19 mouse cellular contexts compared by ENCODE assay signal in genomic region chr5:99633548-99633947, GRCm38 (mm10).
DNase-seq lines count a peak whose midpoint lies in the region; ATAC-seq and TF ChIP-seq lines count a peak whose summit lies in the region.
"Had no signal": no experiment of that assay in that cellular context is flagged by ENCODE, and none has a peak within 500 bp of the region (broad histone marks: within the 10 kb centered on the region; RNA-seq: fewer than 3 reads in every experiment).

No protein-coding gene starts in this region.

- peaks cover 38% of the 10 kb centered on the region for H3K4me1 ChIP-seq in heart, embryonic 12.5 days (replicated peaks)
- H3K4me1 ChIP-seq in heart, adult 2 months (ENCODE audit: control insufficient read depth, insufficient read depth, low read length) = no peaks in the 10 kb centered on the region
- no peaks in the 10 kb centered on the region for H3K4me1 ChIP-seq in stomach, embryonic 14.5 days (ENCODE audit: control insufficient read depth, insufficient read depth, low read length)
- no peaks in the 10 kb centered on the region for H3K4me1 ChIP-seq in stomach, postnatal 0 days (replicated peaks; ENCODE audit: control insufficient read depth, insufficient read depth)
- H3K4me1 ChIP-seq in liver, embryonic 16.5 days (ENCODE audit: control insufficient read depth, low read depth, low read length) = peaks cover 21% of the 10 kb centered on the region
- H3K4me1 ChIP-seq: forebrain, embryonic 13.5 days; stomach, embryonic 15.5 days had no signal

- no peaks in the 10 kb centered on the region for H3K27me3 ChIP-seq in heart, embryonic 12.5 days (replicated peaks)
- no peaks in the 10 kb centered on the region for H3K27me3 ChIP-seq in heart, adult 2 months (ENCODE audit: control insufficient read depth, insufficient read depth, low read length)
- H3K27me3 ChIP-seq in stomach, embryonic 14.5 days (ENCODE audit: control insufficient read depth, insufficient read depth, low read length) = no peaks in the 10 kb centered on the region
- H3K27me3 ChIP-seq in stomach, postnatal 0 days (ENCODE audit: control insufficient read depth, insufficient read depth, low read length) = no peaks in the 10 kb centered on the region
- H3K27me3 ChIP-seq in liver, embryonic 16.5 days (ENCODE audit: control insufficient read depth, insufficient read depth, low read depth, low read length) = no peaks in the 10 kb centered on the region
- H3K27me3 ChIP-seq: forebrain, embryonic 13.5 days; megakaryocyte, embryonic 14.5 days; stomach, embryonic 15.5 days had no signal

- 85% methylated on average over 1 of the region's 1 CpGs for WGBS in heart, embryonic 12.5 days
- 87% methylated on average over 1 of the region's 1 CpGs for WGBS in heart, adult 2 months
- 46% methylated on average over 1 of the region's 1 CpGs for WGBS in stomach, embryonic 14.5 days
- WGBS in stomach, postnatal 0 days = 55% methylated on average over 1 of the region's 1 CpGs
- 67% methylated on average over 1 of the region's 1 CpGs for WGBS in liver, embryonic 16.5 days (ENCODE audit: insufficient replicate concordance)

- H3K27ac ChIP-seq in heart, embryonic 12.5 days (ENCODE audit: poor library complexity, severe bottlenecking) = no peak overlapping the region
- H3K27ac ChIP-seq in heart, adult 2 months = no peak overlapping the region
- no peak overlapping the region for H3K27ac ChIP-seq in stomach, embryonic 14.5 days (ENCODE audit: low read length)
- no peak overlapping the region for H3K27ac ChIP-seq in stomach, postnatal 0 days (replicated peaks)
- peak overlapping the region; percentile 52 for H3K27ac ChIP-seq in liver, embryonic 16.5 days (ENCODE audit: low read length)
- H3K27ac ChIP-seq: forebrain, embryonic 13.5 days; hindbrain, embryonic 10.5 days had no signal

- no peak overlapping the region for H3K4me3 ChIP-seq in heart, embryonic 12.5 days
- H3K4me3 ChIP-seq in heart, adult 2 months = no peak overlapping the region
- no peak overlapping the region for H3K4me3 ChIP-seq in stomach, embryonic 14.5 days (ENCODE audit: low read depth, low read length)
- H3K4me3 ChIP-seq in stomach, postnatal 0 days (ENCODE audit: low read depth, low read length) = no peak overlapping the region
- no peak overlapping the region for H3K4me3 ChIP-seq in liver, embryonic 16.5 days (ENCODE audit: low read depth, low read length)
- H3K4me3 ChIP-seq: forebrain, embryonic 13.5 days; hindbrain, embryonic 10.5 days; megakaryocyte, embryonic 14.5 days; stomach, embryonic 15.5 days had no signal

- no peak for TF ChIP-seq CTCF in heart, adult 2 months (IDR thresholded peaks at IDR 0.05)
- no peak for TF ChIP-seq CTCF in stomach, postnatal 0 days (IDR thresholded peaks at IDR 0.05; ENCODE audit: low read depth)

- intact Hi-C loops in heart, adult 2 months (cut with DNase I) = no loop called here
- intact Hi-C loops in left cerebral cortex, postnatal 14 days (cut with DNase I) = no loop called here

- H3K9me3 ChIP-seq in heart, embryonic 12.5 days (replicated peaks) = no peaks in the 10 kb centered on the region
- H3K9me3 ChIP-seq in stomach, embryonic 14.5 days (ENCODE audit: control insufficient read depth, low read depth, low read length) = no peaks in the 10 kb centered on the region
- no peaks in the 10 kb centered on the region for H3K9me3 ChIP-seq in stomach, postnatal 0 days (ENCODE audit: control insufficient read depth, low read length)
- no peaks in the 10 kb centered on the region for H3K9me3 ChIP-seq in liver, embryonic 16.5 days (replicated peaks; ENCODE audit: control insufficient read depth, low read length)
- H3K9me3 ChIP-seq: forebrain, embryonic 13.5 days; hindbrain, embryonic 10.5 days; megakaryocyte, embryonic 14.5 days; stomach, embryonic 15.5 days had no signal

- no peak for TF ChIP-seq EP300 in heart, adult 2 months (IDR thresholded peaks at IDR 0.05; ENCODE audit: insufficient read depth, low read depth, low read length)
- TF ChIP-seq EP300 in stomach, postnatal 0 days (optimal IDR thresholded peaks at IDR 0.05) = no peak

- H3K4me2 ChIP-seq in heart, embryonic 12.5 days = no peak overlapping the region
- no peak overlapping the region for H3K4me2 ChIP-seq in stomach, embryonic 14.5 days (replicated peaks; ENCODE audit: low read depth, low read length)
- H3K4me2 ChIP-seq in stomach, postnatal 0 days (replicated peaks; ENCODE audit: low read depth) = no peak overlapping the region
- H3K4me2 ChIP-seq in liver, embryonic 16.5 days (ENCODE audit: low read depth, low read length) = peak overlapping the region; percentile 7
- H3K4me2 ChIP-seq: forebrain, embryonic 13.5 days; stomach, embryonic 15.5 days had no signal

- H3K79me2 ChIP-seq in heart, adult 2 months (replicated peaks; ENCODE audit: control insufficient read depth, insufficient read depth, low read length) = no peaks in the 10 kb centered on the region

- ATAC-seq in heart, embryonic 12.5 days (ENCODE audit: insufficient number of reproducible peaks, low FRiP score) = 0 out of 2 replicates have a peak, but pooled peaks have one; percentile 47
- 0 out of 2 replicates have a peak, but pooled peaks have one; percentile 30 for ATAC-seq in stomach, embryonic 14.5 days (ENCODE audit: insufficient number of reproducible peaks, insufficient read depth, low FRiP score, low read depth)
- no peak for ATAC-seq in stomach, postnatal 0 days (ENCODE audit: low FRiP score, low TSS enrichment)
- ATAC-seq in liver, embryonic 16.5 days (ENCODE audit: low read depth) = peak; percentile 62
- ATAC-seq: activated CD4-positive, CD25-positive, alpha-beta regulatory T cell, adult 4 months; forebrain, embryonic 13.5 days had no signal

- DNase-seq in heart, adult 2 months = no peak
- no peak for DNase-seq in stomach, postnatal 0 days (ENCODE audit: low spot score)
- no peak for DNase-seq in left cerebral cortex, postnatal 14 days (ENCODE audit: low spot score in 2 of 2)
- DNase-seq in cerebellum, adult 8-10 months = no peak
- DNase-seq: adrenal gland, postnatal 14 days; gastrocnemius, postnatal 14 days; kidney, adult 9 months; kidney, postnatal 4 days; lung, adult 2 months; right cerebral cortex, postnatal 14 days had no signal

- H3K9ac ChIP-seq in heart, embryonic 12.5 days = no peak overlapping the region
- H3K9ac ChIP-seq in heart, adult 2 months (ENCODE audit: low read depth, low read length) = no peak overlapping the region
- no peak overlapping the region for H3K9ac ChIP-seq in stomach, embryonic 14.5 days (replicated peaks; ENCODE audit: low read depth, low read length)
- H3K9ac ChIP-seq in stomach, postnatal 0 days (ENCODE audit: low read length) = no peak overlapping the region
- H3K9ac ChIP-seq in liver, embryonic 16.5 days (ENCODE audit: low read depth, low read length) = no peak overlapping the region
- H3K9ac ChIP-seq: forebrain, embryonic 13.5 days; stomach, embryonic 15.5 days had no signal

- H3K36me3 ChIP-seq in heart, embryonic 12.5 days = no peaks in the 10 kb centered on the region
- H3K36me3 ChIP-seq in heart, adult 2 months (ENCODE audit: control insufficient read depth, insufficient read depth, low read length) = no peaks in the 10 kb centered on the region
- no peaks in the 10 kb centered on the region for H3K36me3 ChIP-seq in stomach, embryonic 14.5 days (ENCODE audit: control insufficient read depth, insufficient read depth, low read length)
- H3K36me3 ChIP-seq in stomach, postnatal 0 days (ENCODE audit: control insufficient read depth, insufficient read depth, low read length) = no peaks in the 10 kb centered on the region
- H3K36me3 ChIP-seq in liver, embryonic 16.5 days (ENCODE audit: control insufficient read depth, insufficient read depth) = no peaks in the 10 kb centered on the region
- H3K36me3 ChIP-seq: G1E; hindbrain, embryonic 10.5 days; stomach, embryonic 15.5 days had no signal

- no peak for TF ChIP-seq POLR2A in heart, adult 2 months (IDR thresholded peaks at IDR 0.05; ENCODE audit: insufficient read depth, low read depth, low read length)
